Mouse (Mus musculus): ENCODE results near the gene Plk5.
"Not testable (repeated sequence)": the region's sequence is repeated elsewhere in the genome, so short reads cannot be mapped to it uniquely, and the experiment has no call there.

Plk5 gene

DNA sequence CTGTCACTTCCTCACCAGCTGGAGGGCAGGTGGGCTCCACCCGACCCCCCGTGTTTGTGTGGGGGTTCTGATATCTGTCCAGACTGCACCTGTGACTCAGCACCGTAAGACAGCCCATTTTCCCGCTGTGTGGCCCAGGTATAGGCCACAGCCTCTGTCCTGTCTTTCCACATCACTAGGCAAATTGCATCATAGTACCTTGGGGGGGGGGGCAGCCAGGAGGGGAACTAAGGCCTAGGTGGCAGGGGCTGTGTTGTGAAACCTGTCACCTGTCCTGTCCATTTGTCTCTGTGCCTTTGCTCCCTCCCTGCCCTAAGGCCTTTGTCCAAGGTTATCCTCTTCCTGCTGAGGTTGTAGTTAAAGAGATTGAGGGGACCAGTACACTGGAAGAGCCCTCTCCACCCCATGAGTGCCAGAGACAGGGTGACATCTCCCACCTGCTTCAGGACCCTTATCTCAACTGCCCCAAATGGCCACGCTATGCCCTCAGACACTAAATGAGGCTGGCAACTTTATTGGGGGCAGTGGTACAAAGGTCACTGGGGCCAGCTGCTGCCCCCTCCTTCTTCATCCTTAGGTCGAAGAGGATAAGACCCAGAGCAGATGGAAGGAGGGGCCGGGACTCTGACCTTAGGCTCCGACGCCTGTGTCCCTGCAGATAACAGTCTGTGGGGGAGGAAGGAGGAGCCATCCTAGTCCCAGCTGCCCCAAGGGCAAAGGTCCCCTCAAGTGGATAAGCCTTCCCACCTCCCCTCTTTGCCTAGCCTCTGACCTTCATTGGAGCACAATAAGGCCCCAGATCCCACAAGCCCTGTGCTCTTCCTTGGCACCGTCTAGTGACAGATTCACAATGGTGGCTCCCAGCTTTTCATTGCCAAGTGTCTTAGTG lies 24.4 kb upstream of the Plk5 start:
- DNase-seq: no peak

DNA sequence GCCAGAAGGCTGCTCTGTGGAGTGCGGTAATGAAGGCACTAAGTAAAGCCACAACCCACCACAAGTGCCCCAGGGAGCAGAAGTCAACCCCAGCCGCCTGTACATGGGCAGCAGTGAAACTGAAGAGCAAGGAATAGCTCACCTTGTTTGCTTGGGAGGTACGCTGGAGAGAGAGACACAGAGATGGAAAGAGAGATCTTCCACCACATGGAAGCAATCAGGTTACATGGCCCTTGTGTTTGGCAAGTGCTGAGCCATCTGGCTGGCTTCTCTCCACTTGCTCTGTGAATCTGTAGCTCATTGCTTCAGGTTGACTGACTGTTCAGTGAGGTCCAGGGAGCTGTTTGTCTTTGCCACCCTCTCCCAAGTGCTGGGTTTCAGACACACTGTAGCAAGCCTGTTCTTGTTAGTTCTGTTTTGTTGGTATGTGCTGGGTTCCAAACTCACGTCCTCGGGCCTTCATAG lies 23.7 kb upstream of the Plk5 start:
- no peak for DNase-seq

GRCm38 (mm10) chr10:80336263-80336662 lies 20.0 kb upstream of the Plk5 start:
- DNase-seq: no peak

- peak; percentile 92 to 93 for DNase-seq
These were observed 16.1 kb upstream of the Plk5 start for GRCm38 (mm10) chr10:80339941-80340750.

GRCm38 (mm10) chr10:80341026-80341425 lies 15.2 kb upstream of the Plk5 start:
- no peak for DNase-seq

DNA sequence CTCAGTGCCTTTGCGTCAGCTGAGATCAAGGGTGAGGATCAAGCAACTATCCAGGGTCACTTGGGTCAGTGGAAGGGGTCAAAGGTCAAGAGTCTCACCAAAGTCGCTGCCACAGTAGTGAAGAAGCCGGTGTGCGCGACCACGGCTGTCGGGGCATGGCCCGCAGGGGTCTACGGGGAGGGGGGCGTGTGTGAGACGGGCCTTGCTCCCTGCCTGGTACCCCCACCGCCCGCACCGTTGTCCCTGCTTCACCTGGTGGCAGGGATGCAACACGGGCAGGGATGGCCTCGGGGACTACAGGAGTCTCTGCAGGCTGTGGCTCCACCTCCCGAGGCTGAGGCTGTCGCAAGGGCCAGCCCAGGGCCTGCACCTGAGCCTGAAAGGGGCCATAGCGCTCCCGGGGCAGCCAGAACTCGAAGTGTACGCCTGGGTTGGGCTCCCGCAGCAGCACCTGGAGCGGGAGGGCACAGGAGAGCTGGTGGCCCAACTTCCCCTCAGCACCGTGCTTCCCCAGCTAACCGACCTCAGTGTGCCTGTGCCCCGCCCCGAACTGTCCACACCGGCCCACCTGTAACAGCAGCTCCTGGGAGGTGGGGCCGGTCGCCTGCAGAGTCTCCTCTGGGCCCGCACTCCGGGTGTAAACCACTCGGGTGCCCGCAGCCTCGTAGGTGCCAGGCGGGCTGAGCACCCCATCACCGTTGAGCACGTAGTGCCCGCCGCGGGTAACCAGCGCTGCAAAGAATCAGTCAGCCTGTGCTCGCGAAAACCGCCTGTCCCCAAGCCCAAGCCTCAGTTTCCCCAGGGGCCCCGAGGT lies 14.6 kb upstream of the Plk5 start:
- DNase-seq: peak; percentile 49 to 55

DNA sequence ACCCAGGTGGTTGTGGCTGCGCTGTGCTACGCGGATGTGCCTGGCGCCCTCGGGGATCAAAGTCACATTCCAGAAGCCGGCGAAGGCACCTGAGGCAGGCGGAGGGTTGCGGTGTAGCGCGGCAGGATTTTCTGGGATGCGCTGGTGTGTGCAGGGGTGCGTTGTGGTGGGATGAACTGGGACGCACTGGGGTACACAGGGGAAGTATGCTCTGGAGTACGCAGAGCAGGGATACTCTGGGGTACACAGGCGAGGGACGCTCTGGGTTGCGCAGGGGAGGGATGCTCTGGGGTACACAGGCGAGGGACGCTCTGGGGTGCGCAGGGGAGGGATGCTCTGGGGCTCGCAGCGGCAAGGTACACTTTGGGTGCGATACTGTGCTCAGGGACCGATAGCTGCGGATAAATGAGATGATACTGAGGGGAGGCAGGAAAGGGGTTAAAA lies 13.9 kb upstream of the Plk5 start:
- no peak for DNase-seq

- DNase-seq: peak; percentile 74 to 76
These were observed 13.4 kb upstream of the Plk5 start for GRCm38 (mm10) chr10:80342749-80343424.

- no peak for DNase-seq
These were observed 12.8 kb upstream of the Plk5 start for GRCm38 (mm10) chr10:80343425-80343895.

DNA sequence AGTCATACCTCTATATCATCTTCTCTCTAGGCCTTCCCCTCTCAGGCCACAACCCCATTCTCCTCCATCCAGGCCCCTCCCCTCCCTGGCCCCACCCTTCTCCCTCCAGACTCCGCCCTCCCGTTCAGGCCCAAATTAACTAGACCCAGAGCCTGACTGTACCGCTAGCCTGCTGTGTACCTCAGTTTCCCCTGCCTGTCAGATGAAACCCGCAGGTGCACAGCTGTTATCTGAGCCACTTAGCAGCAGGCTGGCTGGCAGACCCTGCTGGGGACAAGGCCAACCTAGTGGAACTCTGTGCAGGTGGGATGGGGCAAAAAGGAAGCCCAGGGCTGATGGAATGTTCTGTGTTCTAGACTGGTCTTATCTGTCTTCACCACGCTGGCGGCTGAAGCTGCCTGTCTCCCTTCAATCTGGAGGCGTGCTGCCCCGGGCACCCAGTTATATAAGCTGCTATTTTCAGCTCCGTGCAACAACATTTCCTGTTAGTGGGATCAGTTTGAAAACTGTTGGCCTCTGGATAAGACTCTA lies 12.1 kb upstream of the Plk5 start:
- DNase-seq: no peak

- no peak for DNase-seq
These were observed 11.1 kb upstream of the Plk5 start for GRCm38 (mm10) chr10:80345122-80345521.

GRCm38 (mm10) chr10:80345929-80346328 lies 10.3 kb upstream of the Plk5 start:
- not testable (repeated sequence) for DNase-seq

- no peak for DNase-seq
These were observed 8.7 kb upstream of the Plk5 start for GRCm38 (mm10) chr10:80347514-80347967.

DNA sequence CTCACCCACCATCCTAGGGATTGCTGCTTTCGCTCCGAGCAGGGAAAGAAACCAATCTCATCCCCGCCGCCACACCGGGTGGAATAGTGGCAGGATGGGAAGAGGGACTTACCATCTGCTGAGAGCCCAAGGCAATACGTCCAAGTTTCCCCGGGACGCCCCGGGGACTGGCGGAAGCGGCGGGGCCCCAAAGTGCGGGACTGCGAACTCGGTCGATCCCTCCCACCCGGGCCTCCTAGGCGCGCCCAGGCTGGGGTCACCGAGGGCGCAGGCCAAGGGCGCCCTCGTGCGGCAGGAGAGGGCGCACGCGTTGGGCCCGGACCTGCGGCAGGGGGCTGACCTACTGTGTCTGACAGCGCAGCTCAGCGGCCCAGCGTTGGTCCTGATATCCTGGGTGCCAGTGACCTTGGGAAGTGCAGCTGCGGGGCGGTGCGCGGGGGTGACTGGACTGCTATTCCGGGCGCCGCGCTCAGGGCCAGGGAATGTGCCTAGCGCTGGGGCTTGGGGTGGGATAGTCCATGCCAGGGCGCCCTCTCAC lies 7.9 kb upstream of the Plk5 start, which contains the start of gene Adamtsl5:
Adamtsl5 (minus strand) TSS at position 169 of the 538 bp plus-strand sequence.
- peak; percentile 83 to 85 for DNase-seq

GRCm38 (mm10) chr10:80348981-80349380 lies 7.3 kb upstream of the Plk5 start:
- DNase-seq: no peak

- peak; percentile 94 for DNase-seq
These were observed 6.0 kb upstream of the Plk5 start for GRCm38 (mm10) chr10:80350292-80350691.

DNA sequence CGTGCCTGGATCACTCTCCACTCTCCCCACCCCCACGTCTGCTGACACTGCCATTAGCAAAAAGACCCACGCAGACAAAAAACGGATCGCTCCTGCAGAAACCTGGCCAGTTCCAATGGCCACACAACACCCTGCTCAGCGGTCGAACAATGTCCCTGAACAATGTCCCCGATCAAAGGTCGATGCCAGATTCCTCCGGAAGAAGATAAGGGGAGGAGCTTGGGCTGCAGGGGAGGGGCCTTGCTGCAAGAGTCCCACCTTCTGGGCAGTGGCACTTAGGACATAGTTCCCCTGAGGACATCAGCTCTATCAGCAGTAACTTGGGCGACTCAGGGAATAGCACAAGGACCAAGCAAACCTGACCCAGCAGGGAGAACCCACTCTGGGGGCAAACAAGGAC lies 4.4 kb upstream of the Plk5 start:
- DNase-seq: no peak

DNA sequence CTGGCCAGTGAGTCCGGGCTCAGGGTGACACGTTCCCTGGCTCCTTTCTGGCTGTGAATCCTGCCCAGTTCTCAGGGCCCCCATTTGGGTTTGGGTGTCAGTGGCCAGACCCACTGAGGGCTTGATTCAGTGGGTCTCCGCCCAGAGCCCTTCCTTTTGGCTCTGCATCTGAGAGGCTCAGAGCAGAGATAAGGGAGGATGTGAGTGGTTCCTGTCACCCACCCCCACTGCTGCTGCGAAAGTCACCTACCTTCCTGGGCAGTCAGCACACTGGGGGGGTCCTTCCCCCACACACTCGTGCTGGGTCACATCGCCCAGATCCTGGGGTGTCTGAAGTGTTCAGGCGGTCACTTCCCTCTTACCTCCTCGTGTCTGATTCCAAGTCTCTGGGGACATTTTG lies 3.5 kb upstream of the Plk5 start:
- no peak for DNase-seq

DNA sequence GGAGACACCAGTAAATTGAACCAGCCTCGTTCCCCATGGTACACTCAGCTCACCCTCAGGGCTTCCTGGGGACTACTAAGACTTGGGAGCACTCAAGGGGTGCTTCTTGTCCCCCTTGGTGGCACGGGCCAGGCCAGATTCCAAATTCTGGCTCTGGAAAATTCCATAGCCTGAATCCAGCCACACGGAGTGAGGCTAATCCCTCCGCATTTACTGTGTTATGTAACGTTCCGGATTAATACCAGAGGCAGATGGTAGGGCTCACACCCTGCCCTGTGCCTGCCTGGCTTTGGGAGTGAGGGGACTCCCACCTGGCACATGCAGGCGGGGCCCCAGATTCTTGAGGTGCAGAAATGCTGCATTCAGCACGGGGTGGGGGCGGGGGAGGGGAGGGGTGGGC lies 828 bp upstream of the Plk5 start:
- no peak for DNase-seq

GRCm38 (mm10) chr10:80356737-80357136 lies 478 bp downstream of the Plk5 start:
- DNase-seq: peak in 1 of 2 experiments; percentile 18

DNA sequence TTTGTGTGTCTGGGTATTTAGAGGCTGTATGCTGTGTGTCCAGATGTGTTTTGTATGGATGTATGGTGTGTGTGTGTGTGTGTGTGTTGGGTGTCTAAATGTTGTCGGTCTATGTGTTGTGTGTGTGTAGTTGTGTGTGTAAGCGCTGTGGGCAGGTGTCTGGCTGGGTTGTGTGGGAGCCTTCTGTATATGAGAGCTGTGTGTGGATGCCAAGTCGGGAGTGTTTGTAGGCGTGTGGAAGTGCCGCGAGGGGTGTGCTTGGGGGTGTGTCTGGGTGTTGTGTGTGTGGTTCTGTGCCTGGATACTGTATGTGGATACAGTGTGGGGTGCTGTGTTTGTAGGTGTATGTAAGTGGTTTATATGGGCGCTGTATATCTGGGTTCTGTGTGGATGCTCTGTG lies 1.1 kb downstream of the Plk5 start:
- peak in 1 of 2 experiments; percentile 9 for DNase-seq

Data from B cell, adult 2 months (primary cell).